Mouse (Mus musculus) E14TG2a.4 (cell line): Measurements from ENCODE around the gene Ciapin1.
"Not testable (repeated sequence)": the region's sequence is repeated elsewhere in the genome, so short reads cannot be mapped to it uniquely, and the experiment has no call there.

Source experiments
- H3K27me3 ChIP-seq: 2 replicates; pipeline ENCODE4 v1.6.1; 2014; ENCODE audit warnings: low read length, control low read depth; ENCODE audit not compliant: insufficient read depth
- H3K36me3 ChIP-seq: 2 replicates; pipeline ENCODE4 v1.6.1; 2014; ENCODE audit warnings: low read length, control low read depth; ENCODE audit not compliant: insufficient read depth
- H3K4me1 ChIP-seq: replicated peaks from 2 replicates; pipeline ENCODE4 v1.6.1; 2014; ENCODE audit warnings: low read depth, low read length, control low read depth
- H3K4me3 ChIP-seq: replicated peaks from 2 replicates; pipeline ENCODE4 v1.5.1; 2014; ENCODE audit warnings: mild to moderate bottlenecking, low read length
- H3K9me3 ChIP-seq: 2 replicates; pipeline ENCODE4 v1.6.1; 2014; ENCODE audit warnings: low read length, control low read depth
- CTCF ChIP-seq: conservative IDR thresholded peaks from 2 replicates; pipeline ENCODE4 v1.5.1; 2014; ENCODE audit warnings: low read length
- NANOG ChIP-seq: IDR thresholded peaks from 2 replicates; pipeline ENCODE4 v1.6.1; 2014; ENCODE audit warnings: borderline replicate concordance, low read length, mixed read lengths
- POU5F1 ChIP-seq: IDR thresholded peaks from 2 replicates; pipeline ENCODE4 v1.6.1; 2014; ENCODE audit warnings: low read length, borderline replicate concordance

Gene Ciapin1

DNA sequence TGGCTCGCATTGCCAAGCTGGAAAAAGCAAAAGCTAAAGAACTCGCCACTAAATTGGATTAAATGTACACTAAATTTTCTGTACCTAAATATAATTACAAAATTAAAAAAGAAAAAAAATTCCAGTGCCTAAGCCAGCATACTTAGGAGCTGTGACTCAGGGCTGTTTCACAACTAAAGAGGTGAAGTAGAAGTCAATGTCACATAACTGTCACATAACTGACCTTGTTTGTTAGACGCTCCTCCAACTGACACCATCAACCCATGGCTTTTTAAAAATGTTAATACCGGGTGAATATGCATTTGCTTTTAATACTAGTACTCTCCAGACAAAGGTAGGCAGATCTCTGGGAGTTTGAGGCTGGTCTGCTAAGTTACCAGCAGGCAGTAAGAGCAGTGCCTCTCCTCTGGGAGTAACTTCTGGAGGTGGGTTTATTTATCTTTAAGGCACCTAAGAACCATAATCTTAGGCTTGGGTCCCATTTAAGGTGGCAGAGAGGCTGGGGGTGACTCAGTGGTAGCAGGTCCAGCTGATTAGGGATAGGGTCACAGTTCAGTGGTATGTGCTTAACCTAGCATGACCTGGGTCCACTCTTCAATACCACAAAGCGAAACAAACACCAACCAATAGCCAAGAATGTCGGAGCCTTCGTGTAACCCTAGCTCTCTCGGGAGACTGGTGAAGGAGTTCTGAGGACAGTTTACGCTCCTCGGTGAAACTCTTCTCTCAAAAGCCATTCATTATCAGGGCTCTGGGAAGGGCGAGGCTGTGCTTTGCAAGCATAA is 1.5 kb downstream of the Ciapin1 start:
- TF ChIP-seq NANOG = no peak
- TF ChIP-seq CTCF = no peak
- TF ChIP-seq POU5F1 = no peak
- Histone ChIP-seq H3K9me3 (no peaks in the 10 kb centered on the region), H3K36me3 (peaks cover 17% of the 10 kb centered on the region), H3K27me3 (no peaks in the 10 kb centered on the region), H3K4me3 (peak overlapping the region; percentile 99), H3K4me1 (peaks cover 41% of the 10 kb centered on the region)

GRCm38 (mm10) chr8:94835751-94836150 is 2.4 kb downstream of the Ciapin1 start:
- peaks cover 47% of the 10 kb centered on the region for H3K4me1 ChIP-seq
- H3K9me3 ChIP-seq, H3K27me3 ChIP-seq, H3K4me3 ChIP-seq: not testable (repeated sequence)
- H3K36me3 ChIP-seq = peaks cover 26% of the 10 kb centered on the region

DNA sequence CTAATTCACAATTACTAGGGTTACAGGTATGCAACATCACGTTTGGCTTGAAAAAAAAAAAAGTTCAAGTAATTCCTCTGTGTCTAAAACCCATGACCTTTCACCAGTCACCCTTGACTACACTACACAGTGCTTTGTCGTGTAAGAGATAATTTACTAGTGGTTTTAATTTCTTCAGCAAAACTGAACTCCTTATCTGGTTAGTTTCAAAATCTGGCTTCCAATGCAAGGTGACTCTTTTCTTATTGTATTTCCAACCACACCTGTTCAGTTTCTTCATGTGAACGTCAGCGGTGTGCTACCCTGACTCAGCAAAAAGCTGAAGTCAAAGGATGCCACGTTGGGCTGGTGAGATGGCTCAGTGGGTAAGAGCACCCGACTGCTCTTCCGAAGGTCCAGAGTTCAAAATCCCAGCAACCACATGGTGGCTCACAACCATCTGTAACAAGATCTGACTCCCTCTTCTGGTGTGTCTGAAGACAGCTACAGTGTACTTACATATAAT is 4.2 kb downstream of the Ciapin1 start:
- not testable (repeated sequence) for H3K27me3 ChIP-seq, H3K9me3 ChIP-seq, H3K4me3 ChIP-seq
- Histone ChIP-seq H3K36me3 (peaks cover 42% of the 10 kb centered on the region), H3K4me1 (peaks cover 44% of the 10 kb centered on the region)

DNA sequence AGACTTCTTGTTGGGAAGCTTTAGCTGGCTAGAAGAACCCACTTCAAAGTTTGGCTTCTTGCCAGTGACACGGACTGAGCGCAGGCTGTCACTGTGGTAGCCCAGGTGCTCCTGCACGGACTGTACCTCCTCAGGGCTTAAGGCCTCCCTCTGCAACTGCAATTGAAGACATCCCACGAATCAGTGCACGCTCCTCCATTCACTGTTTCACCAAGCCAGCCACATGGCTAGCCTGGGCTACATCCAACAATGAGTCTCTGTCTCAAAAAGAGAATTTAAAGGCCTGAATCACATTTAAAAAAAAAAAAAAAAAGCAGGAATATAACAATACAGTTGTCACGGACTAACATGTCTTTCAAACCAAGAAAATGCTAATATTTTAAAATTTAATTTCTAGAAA is 9.9 kb downstream of the Ciapin1 start:
- peaks cover 97% of the 10 kb centered on the region for H3K36me3 ChIP-seq
- no peaks in the 10 kb centered on the region for H3K9me3 ChIP-seq
- H3K4me3 ChIP-seq = no peak overlapping the region
- peaks cover 28% of the 10 kb centered on the region for H3K4me1 ChIP-seq
- no peaks in the 10 kb centered on the region for H3K27me3 ChIP-seq
- TF ChIP-seq NANOG = no peak
- no peak for TF ChIP-seq POU5F1
- TF ChIP-seq CTCF = no peak

GRCm38 (mm10) chr8:94826210-94826609 is 11.9 kb downstream of the Ciapin1 start:
- peaks cover 98% of the 10 kb centered on the region for H3K36me3 ChIP-seq
- peaks cover 28% of the 10 kb centered on the region for H3K4me1 ChIP-seq
- H3K27me3 ChIP-seq = no peaks in the 10 kb centered on the region
- H3K4me3 ChIP-seq = no peak overlapping the region
- no peak for TF ChIP-seq CTCF
- TF ChIP-seq NANOG = no peak
- no peak for TF ChIP-seq POU5F1
- H3K9me3 ChIP-seq = no peaks in the 10 kb centered on the region

DNA sequence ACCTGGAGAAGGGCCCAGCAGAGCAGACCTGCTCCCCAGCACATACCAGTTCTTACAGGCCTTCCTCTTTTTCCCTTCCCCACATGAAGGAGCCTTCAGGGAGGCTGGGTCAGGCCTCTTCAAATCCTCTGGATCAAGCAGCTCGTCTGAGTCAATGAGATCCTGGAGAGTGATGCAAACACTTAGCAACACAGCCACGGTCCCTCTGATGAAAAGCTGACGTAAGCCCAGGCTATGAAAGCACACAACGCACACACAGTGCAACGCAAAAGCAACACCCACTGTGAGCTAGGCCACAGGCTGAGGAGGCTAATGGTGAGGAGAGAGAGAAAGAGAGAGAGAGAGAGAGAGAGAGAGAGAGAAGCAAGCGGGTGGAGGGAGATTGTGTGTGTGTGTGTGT is 13.0 kb downstream of the Ciapin1 start:
- H3K27me3 ChIP-seq = no peaks in the 10 kb centered on the region
- TF ChIP-seq CTCF = no peak
- TF ChIP-seq NANOG = no peak
- TF ChIP-seq POU5F1 = no peak
- no peak overlapping the region for H3K4me3 ChIP-seq
- peaks cover 98% of the 10 kb centered on the region for H3K36me3 ChIP-seq
- H3K4me1 ChIP-seq = peaks cover 36% of the 10 kb centered on the region
- no peaks in the 10 kb centered on the region for H3K9me3 ChIP-seq

DNA sequence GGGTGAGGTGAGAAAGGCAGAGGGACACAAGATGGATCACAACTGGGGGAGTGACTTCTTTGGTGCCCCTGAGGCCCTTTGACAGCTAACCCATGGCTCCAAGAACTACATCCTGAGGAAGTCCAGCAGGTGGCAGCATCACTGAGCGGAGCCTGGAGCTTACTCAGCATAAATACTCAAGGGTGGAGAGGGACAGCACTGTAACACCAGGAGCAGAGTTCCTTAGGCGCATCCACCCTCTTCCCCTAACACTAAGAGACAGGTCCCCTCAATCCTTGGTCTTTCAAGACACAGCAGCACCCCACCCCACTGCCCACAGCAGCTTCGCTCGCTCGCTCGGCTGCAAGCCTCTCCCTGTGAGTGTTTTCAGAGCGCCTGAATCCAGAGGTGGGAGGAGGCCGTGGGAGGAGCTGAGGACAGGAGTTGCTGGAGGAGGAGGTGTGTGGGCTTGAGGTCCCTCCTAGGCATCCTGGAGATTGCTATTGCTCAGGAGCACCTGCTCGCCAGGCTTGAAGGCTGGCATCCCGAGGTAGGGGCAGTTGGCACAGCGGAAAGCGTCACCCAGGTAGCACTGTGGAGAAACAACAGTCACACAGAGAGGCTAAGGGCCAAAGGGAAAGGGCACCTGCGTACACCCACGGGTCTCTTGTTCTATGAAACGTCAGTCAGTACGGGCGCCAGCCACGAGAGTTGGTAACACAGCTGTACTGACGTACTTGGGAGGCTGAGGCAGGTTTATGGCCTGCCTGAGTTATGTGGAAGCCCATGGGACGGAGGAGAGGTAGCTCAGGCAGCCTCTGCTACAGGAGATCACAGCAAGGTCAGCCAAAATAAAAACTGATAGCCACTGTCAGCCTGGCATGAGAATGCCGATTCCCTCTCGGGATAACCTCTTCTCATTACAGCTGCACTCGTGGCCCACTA is 15.3 kb downstream of the Ciapin1 start:
- TF ChIP-seq POU5F1 (no peak), NANOG (no peak), CTCF (peak; percentile 49)
- Histone ChIP-seq H3K36me3 (peaks cover 96% of the 10 kb centered on the region), H3K27me3 (no peaks in the 10 kb centered on the region), H3K4me1 (peaks cover 36% of the 10 kb centered on the region), H3K9me3 (no peaks in the 10 kb centered on the region), H3K4me3 (peak overlapping the region; percentile 46)

DNA sequence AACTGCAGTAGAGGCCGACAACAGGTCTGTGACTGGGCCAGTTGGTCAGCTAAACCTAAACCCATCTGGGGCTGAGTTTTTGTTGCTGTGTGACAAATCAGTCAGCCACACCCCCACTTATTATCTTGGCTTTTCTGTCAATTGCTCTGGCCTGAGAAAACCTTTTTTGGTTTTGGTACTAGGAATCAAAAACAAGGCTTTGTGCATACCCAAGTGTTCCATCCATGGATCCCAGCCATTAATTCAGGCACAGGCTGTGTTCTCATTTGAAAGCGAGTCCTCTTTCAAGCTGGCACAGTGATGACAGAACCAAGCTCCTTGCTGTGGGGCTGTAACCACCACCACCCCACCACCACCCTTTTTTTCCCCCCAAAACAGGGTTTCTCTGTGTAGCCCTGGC is 16.8 kb downstream of the Ciapin1 start:
- no peak for TF ChIP-seq NANOG
- no peak for TF ChIP-seq CTCF
- no peak for TF ChIP-seq POU5F1
- Histone ChIP-seq H3K9me3 (no peaks in the 10 kb centered on the region), H3K4me1 (peaks cover 36% of the 10 kb centered on the region), H3K4me3 (no peak overlapping the region), H3K27me3 (no peaks in the 10 kb centered on the region), H3K36me3 (peaks cover 82% of the 10 kb centered on the region)

- Histone ChIP-seq H3K4me3 (no peak overlapping the region), H3K36me3 (peaks cover 74% of the 10 kb centered on the region), H3K27me3 (no peaks in the 10 kb centered on the region), H3K4me1 (peaks cover 36% of the 10 kb centered on the region), H3K9me3 (no peaks in the 10 kb centered on the region)
- TF ChIP-seq POU5F1 = no peak
Measured at GRCm38 (mm10) chr8:94820553-94820952, 17.6 kb downstream of the Ciapin1 start.
